Mouse (Mus musculus) adrenal gland, postnatal 4 days (tissue): ENCODE results near the gene Zfp280c. TPM values are rescaled to one million over a fixed set of nuclear protein-coding genes. Genes with fewer than 3 reads are reported as not detected.

Experiments
- DNase-seq, 2 experiments: peaks; one replicate each; pipeline ENCODE4 v3.0.0; 2021 to 2022; ENCODE audit warnings: low spot score in 2 of 2, mixed read lengths in 2 of 2
- microRNA-seq: library from miRNA; unstranded; fragments of <30 nt; microRNA quantifications from one replicate; pipeline ENCODE4 v1.2.0, GENCODE M21; 2021
- total RNA-seq, 2 experiments: library from RNA; stranded (reverse); gene quantifications; 2 replicates each; pipeline ENCODE4 v1.2.3; 2021

The Zfp280c gene
- total RNA-seq, 2 experiments from 2014 or later: 26.3 to 27.1 TPM

GRCm38 (mm10) chrX:48493763-48494162 is 100.5 kb downstream of the Zfp280c start:
- DNase-seq: no peak

Small RNA genes within 50 kb of the gene (microRNA-seq; reads per million reads assigned to microRNA genes)
- not detected for gene Gm27828

Other genes starting within 250 kb of the Zfp280c start
- 10 to 100 TPM; 25.0 to 28.6 TPM for gene Elf4, start 131.4 kb downstream of the Zfp280c start, total RNA-seq
- gene Aifm1, start 80.9 kb downstream of the Zfp280c start, total RNA-seq: 100 to 1,000 TPM; 126 to 147 TPM
- gene Rab33a, start 75.2 kb downstream of the Zfp280c start, total RNA-seq: 10 to 100 TPM; 42.5 to 49.1 TPM
- 1 to 10 TPM; 9.1 to 9.5 TPM for gene Slc25a14, start 28.9 kb upstream of the Zfp280c start, total RNA-seq
- gene Gpr119, start 80.0 kb upstream of the Zfp280c start, total RNA-seq: under 1 TPM; 0.31 to 0.34 TPM
- 1 to 10 TPM; 7.1 to 8.0 TPM for gene Rbmx2, start 100.5 kb upstream of the Zfp280c start, total RNA-seq